Mouse (Mus musculus) adrenal gland, postnatal 10 days (tissue): Measurements from ENCODE around the gene Prima1. TPM values are rescaled to one million over a fixed set of nuclear protein-coding genes. Genes with fewer than 3 reads are reported as not detected.

Source experiments
- DNase-seq: peaks from one replicate; pipeline ENCODE4 v3.0.0; 2021; ENCODE audit warnings: mixed read lengths
- long read RNA-seq, 2 experiments: library from polyadenylated mRNA; stranded (forward); transcript quantifications; one replicate each; pipeline ENCODE4 v2.0.0; 2021
- total RNA-seq, 2 experiments: library from RNA; stranded (reverse); gene quantifications; 2 replicates each; pipeline ENCODE4 v1.2.3; 2021

Gene Prima1
- total RNA-seq: 1 to 10 TPM; 2.9 to 3.2 TPM
- long read RNA-seq, experiment 1: 0 reads
- long read RNA-seq, experiment 2, partial matches to known transcripts: 0 of 1 reads
- long read RNA-seq, experiment 2, other reads (novel, unspliced or antisense): 1 of 1 reads

DNA sequence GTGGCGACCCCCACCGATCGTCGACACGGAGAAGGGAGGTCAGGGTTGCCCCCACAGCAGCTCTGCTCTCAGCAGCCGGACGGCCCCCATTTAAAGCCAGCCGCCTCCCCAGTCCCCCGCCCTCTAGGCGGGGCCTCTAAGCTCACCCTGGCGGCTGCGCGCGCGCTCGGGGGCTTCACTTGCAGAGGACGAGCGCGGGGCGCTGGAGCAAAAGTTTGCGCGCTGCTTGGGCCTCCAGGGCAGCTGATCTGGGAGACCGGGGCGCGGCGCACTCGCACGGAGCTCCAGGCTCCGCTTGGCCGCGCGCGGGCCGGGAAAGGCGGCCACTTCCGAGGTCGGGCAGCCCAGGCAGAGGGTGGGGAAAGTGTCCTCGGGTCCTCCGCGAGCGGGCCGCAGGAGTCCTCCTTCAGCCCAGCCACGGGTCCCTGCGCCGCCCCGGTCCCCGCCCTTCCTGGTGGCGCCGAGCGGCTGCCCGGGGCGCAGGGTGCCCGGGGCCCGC, at the start of gene Prima1:
TSS of gene Prima1 (minus strand) at position 68 of the 499 bp plus-strand sequence.
- peak; percentile 86 for DNase-seq

GRCm38 (mm10) chr12:103287276-103287675, 45.3 kb upstream of the Prima1 start:
- DNase-seq: no peak

GRCm38 (mm10) chr12:103283411-103283810, 41.5 kb upstream of the Prima1 start:
- no peak for DNase-seq

GRCm38 (mm10) chr12:103282936-103283335, 41.0 kb upstream of the Prima1 start:
- no peak for DNase-seq

DNA sequence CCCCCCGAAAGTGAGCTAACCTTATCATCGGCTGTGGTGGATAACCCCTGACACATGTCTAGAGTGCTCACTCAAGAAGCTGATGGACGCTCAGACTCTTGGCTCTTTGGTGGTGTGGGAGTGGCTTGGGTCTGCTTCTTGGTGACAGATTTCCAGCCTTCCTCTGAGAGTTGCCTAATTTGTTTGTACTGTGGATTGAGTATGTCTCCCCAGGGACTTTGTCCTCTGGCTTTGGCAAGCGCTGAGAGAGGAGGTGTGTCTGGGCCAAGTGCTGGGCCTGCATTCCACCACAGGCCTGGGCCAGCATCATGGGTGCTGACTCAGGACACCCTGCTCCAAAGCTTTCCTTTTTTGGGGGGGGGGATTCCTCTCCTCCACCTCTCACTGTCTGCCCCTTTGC, 40.0 kb upstream of the Prima1 start:
- peak; percentile 57 for DNase-seq

GRCm38 (mm10) chr12:103281491-103281890, 39.5 kb upstream of the Prima1 start:
- DNase-seq: no peak

GRCm38 (mm10) chr12:103276422-103276821, 34.5 kb upstream of the Prima1 start:
- no peak for DNase-seq

DNA sequence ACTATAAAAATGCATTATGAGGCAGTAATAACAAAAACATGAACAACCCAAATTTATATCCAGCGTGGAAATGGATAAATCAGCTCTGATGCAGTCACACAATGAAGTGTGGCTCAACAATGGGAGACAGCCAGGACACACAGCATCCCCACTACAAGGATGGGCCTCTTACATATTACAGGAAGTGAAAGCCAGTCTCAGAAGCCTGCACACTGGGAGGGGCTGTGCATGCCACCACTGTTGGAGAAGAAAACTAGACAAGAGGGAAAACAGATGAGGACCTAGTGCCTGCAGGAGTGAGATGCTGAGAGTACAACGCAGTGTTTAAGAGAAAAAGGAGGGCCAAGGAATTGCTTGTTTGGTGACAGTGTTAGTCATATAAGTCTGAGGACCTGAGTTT, 31.8 kb upstream of the Prima1 start:
- no peak for DNase-seq

- DNase-seq: no peak
Measured at GRCm38 (mm10) chr12:103273051-103273450, 31.1 kb upstream of the Prima1 start.

GRCm38 (mm10) chr12:103272176-103272575, 30.2 kb upstream of the Prima1 start:
- DNase-seq: no peak

DNA sequence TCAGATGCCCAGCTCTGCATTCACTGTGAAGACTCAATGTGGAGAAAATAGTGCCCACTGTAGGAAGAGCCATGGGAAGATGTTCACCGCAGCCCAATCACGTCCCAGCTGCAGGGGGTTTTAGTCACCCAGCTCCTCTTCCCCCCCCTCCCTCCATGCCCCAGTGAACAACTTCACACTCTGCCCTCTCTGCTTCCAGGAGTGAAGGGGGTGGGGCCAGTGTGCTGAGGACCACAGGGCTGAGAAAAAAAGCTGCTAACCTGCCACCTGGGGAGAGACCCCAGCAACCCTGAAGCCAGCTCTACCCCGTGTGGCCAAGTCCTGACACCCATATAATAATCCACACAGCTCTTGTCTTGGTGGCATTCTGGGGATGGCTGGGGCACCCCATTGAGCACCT, 24.7 kb upstream of the Prima1 start:
- no peak for DNase-seq

- DNase-seq: peak; percentile 71
Measured at GRCm38 (mm10) chr12:103262017-103262865, 20.3 kb upstream of the Prima1 start.

- no peak for DNase-seq
Measured at GRCm38 (mm10) chr12:103252901-103253434, 11.0 kb upstream of the Prima1 start.

- DNase-seq: peak; percentile 38
Measured at GRCm38 (mm10) chr12:103251151-103251550, 9.2 kb upstream of the Prima1 start.

DNA sequence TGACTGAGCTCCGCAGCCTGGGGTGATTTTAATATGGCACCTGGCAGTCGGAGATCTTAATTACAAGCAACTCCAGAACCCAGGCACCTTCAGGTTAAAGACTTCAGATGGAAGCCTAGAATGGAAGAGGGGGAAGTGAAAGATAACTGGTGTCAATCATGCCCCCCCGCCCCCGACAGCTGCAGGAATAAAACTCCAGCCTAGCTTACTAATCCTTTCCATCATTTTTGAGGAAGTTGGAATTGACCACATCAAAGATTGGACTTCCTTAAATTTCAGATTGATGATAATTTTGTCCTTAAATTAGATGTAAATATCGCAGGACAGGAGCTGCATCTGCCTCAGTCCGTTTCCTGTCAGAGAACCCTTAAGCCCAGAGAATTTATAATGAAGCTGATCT, 8.4 kb upstream of the Prima1 start:
- no peak for DNase-seq

GRCm38 (mm10) chr12:103243041-103243440, 1.1 kb upstream of the Prima1 start:
- peak; percentile 16 for DNase-seq

GRCm38 (mm10) chr12:103242591-103243025, 658 bp upstream of the Prima1 start:
- DNase-seq: peak; percentile 77

GRCm38 (mm10) chr12:103241311-103242082, 453 bp downstream of the Prima1 start:
- DNase-seq: peak; percentile 53

GRCm38 (mm10) chr12:103238924-103239460, 3.0 kb downstream of the Prima1 start:
- DNase-seq: peak; percentile 41

DNA sequence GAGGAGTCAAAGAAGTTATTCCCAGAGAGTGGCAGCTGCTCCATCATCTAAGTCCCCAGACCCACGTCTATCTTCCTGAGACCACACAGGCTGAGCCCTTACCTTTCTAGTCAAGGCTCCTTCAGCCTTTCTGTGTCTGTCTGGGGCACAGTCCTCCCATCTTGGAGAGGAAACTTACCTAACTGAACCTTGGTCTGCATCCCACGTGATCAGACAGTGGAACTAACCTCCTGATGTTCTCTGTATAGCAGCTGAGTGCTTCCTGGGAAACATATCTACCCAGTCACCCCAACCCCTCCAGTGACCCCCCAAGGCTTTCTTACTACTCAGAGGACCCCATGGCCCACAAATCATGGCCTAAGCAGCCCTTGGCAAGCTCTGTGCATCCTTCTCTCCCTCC, 6.1 kb downstream of the Prima1 start:
- DNase-seq: no peak

- peak; percentile 54 for DNase-seq
Measured at GRCm38 (mm10) chr12:103235251-103235650, 6.7 kb downstream of the Prima1 start.

DNA sequence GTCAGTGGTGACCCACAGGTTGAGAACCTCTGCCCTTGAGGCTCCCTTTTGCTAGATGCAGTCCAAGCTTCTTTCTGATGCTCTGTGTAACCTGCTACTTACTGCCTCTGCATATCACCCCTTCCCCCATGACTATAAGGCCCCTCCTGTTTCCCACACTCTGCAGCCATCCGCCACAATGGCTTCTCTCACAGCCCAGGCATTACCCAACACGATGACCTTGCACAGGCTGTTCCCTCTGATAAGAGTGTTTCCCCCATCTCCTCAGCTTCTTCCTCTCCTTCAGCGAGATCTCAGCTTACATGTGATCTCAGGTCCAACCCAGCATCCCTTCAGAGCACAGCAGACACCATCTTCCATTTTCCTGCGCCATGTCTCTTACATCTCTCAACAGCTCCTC, 12.9 kb downstream of the Prima1 start:
- DNase-seq: no peak
